Mouse (Mus musculus) bone marrow, adult 2 months (tissue): ENCODE results near the gene Mst1r. TPM values are rescaled to one million over a fixed set of nuclear protein-coding genes. Genes with fewer than 3 reads are reported as not detected.
A peak's percentile ranks its signal among the peaks of the same experiment; 100 is the strongest.

Experiments
- H3K27ac ChIP-seq: fragments of 200-500 bp; 2 replicates; pipeline ENCODE4 v1.5.1; 2012; ENCODE audit warnings: low read depth, mild to moderate bottlenecking, control low read depth, inconsistent platforms, low read length; ENCODE audit not compliant: control insufficient read depth, poor library complexity, insufficient read depth
- H3K4me1 ChIP-seq: fragments of 200-500 bp; 2 replicates; pipeline ENCODE4 v1.6.1; 2011; ENCODE audit warnings: low read length; ENCODE audit not compliant: control insufficient read depth, insufficient read depth
- H3K4me3 ChIP-seq: fragments of 200-500 bp; replicated peaks from 2 replicates; pipeline ENCODE3; 2011; ENCODE audit warnings: mild to moderate bottlenecking, low read depth, low read length, control low read depth; ENCODE audit not compliant: control insufficient read depth
- CTCF ChIP-seq: fragments of 200-500 bp; IDR thresholded peaks from 2 replicates; pipeline ENCODE4 v1.5.1; 2011; ENCODE audit warnings: low read length, control low read depth; ENCODE audit not compliant: control insufficient read depth, insufficient read depth
- POLR2A ChIP-seq: fragments of 200-500 bp; IDR thresholded peaks from 2 replicates; pipeline ENCODE4 v1.6.1; 2011; ENCODE audit warnings: low read depth, mild to moderate bottlenecking, control low read depth, low read length, borderline replicate concordance; ENCODE audit not compliant: control insufficient read depth
- WGBS: fragments of 180-500 bp; shearing (Covaris S2); methylation state at CpG from one replicate; pipeline ENCODE4 v1.1.7; 2018; 5-methylcytosine and 5-hydroxymethylcytosine counted together
- polyA plus RNA-seq: library from polyadenylated mRNA; stranded (reverse); fragments of >200 nt; gene quantifications from 2 replicates; pipeline ENCODE4 v1.2.4, GENCODE M21; 2011; ENCODE audit warnings: low replicate concordance; ENCODE audit not compliant: missing spikeins, insufficient read depth, insufficient read length

Gene Mst1r
- polyA plus RNA-seq, 1 experiment, result 0.75 TPM

- Histone ChIP-seq H3K4me1 (no peaks in the 10 kb centered on the region), H3K27ac (no peak within 1 kb of the TSS), H3K4me3 (no peak within 1 kb of the TSS)
- no peak for TF ChIP-seq CTCF
- no peak for TF ChIP-seq POLR2A
- 46% methylated on average over 3 of the region's 3 CpGs for WGBS
Observed at GRCm38 (mm10) chr9:107935374-107935773, 28.7 kb downstream of the Mst1r start, which contains the start of gene Camkv. TSS of gene Camkv (plus strand) at chr9:107935674.

GRCm38 (mm10) chr9:107935790-107936214, 29.1 kb downstream of the Mst1r start:
- no peak for TF ChIP-seq CTCF
- no peak for TF ChIP-seq POLR2A
- H3K4me3 ChIP-seq, result no peak overlapping the region
- H3K4me1 ChIP-seq, result no peaks in the 10 kb centered on the region
- no peak overlapping the region for H3K27ac ChIP-seq
- WGBS, result under 1% methylated on average over 41 of the region's 41 CpGs

GRCm38 (mm10) chr9:107936215-107936822, 29.6 kb downstream of the Mst1r start:
- Histone ChIP-seq H3K4me3 (no peak overlapping the region), H3K27ac (no peak overlapping the region), H3K4me1 (no peaks in the 10 kb centered on the region)
- WGBS, result 16% methylated on average over 29 of the region's 29 CpGs
- no peak for TF ChIP-seq POLR2A
- TF ChIP-seq CTCF, result no peak

GRCm38 (mm10) chr9:107936831-107937230, 30.2 kb downstream of the Mst1r start:
- 66% methylated on average over 3 of the region's 3 CpGs for WGBS
- no peak overlapping the region for H3K4me3 ChIP-seq
- no peak for TF ChIP-seq CTCF
- no peak for TF ChIP-seq POLR2A
- H3K27ac ChIP-seq, result no peak overlapping the region
- no peaks in the 10 kb centered on the region for H3K4me1 ChIP-seq

- TF ChIP-seq CTCF (no peak), POLR2A (no peak)
- H3K4me3 ChIP-seq, result no peak overlapping the region
- 81% methylated on average over 31 of the region's 31 CpGs for WGBS
Observed at GRCm38 (mm10) chr9:107947241-107948194, 40.8 kb downstream of the Mst1r start.

GRCm38 (mm10) chr9:107949184-107949921, 42.7 kb downstream of the Mst1r start:
- Histone ChIP-seq H3K4me3 (no peak overlapping the region), H3K27ac (no peak overlapping the region), H3K4me1 (peaks cover 2% of the 10 kb centered on the region; the same call in 1 of the 2 replicates)
- WGBS, result 71% methylated on average over 13 of the region's 13 CpGs
- TF ChIP-seq POLR2A, result no peak
- TF ChIP-seq CTCF, result no peak

More at GRCm38 (mm10) chr9:107947241-107948194, 40.8 kb downstream of the Mst1r start:
- H3K4me1 ChIP-seq, result peaks cover 2% of the 10 kb centered on the region; the same call in 1 of the 2 replicates
- no peak overlapping the region for H3K27ac ChIP-seq

- peak within 1 kb of the TSS; percentile 97 for H3K4me3 ChIP-seq
- TF ChIP-seq POLR2A (no peak), CTCF (no peak)
- peaks cover 2% of the 10 kb centered on the region; the same call in 1 of the 2 replicates for H3K4me1 ChIP-seq
- 70% methylated on average over 10 of the region's 10 CpGs for whole genome bisulfite sequencing
- peak within 1 kb of the TSS; percentile 42; the same call in 1 of the 2 replicates for H3K27ac ChIP-seq
Observed at GRCm38 (mm10) chr9:107949922-107950235, 43.2 kb downstream of the Mst1r start, which contains the start of gene Traip. TSS of gene Traip (plus strand) at chr9:107950136.
